Mouse (Mus musculus) small intestine, adult 2 months (tissue): ENCODE measurements around the gene Kcna7.

Experiments
- CTCF ChIP-seq: fragments of 200-500 bp; IDR thresholded peaks from 2 replicates; pipeline ENCODE4 v1.5.1; 2012; ENCODE audit warnings: low read depth, mild to moderate bottlenecking, control low read depth, inconsistent platforms, low read length, moderate library complexity, mixed read lengths; ENCODE audit not compliant: insufficient replicate concordance, insufficient read length; ENCODE audit errors: extremely low read depth
- POLR2A ChIP-seq: fragments of 200-500 bp; IDR thresholded peaks from 2 replicates; pipeline ENCODE4 v1.6.1; 2012; ENCODE audit warnings: low read depth, mild to moderate bottlenecking, control low read depth, inconsistent platforms, low read length, moderate library complexity

DNA sequence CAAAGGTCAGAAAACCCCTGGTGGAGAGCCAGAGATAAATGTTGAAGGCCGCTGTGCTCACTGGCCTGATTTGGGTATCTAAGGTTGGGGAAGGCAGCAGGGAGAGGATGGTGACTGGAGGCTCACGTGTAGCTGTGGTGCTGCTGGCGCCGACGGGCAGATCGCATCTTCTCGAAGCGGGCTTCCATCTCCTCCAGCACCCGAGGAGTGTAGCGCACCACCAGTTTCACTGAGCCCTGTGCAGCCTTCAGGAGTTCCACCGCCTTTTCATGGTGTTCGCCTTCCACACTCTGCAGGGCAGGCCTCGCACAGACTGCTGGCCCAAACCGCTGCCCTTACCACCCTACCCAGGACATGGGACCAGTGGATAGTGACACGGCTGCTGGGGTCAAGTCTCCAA, 37.3 kb upstream of the Kcna7 start:
- TF ChIP-seq CTCF (no peak), POLR2A (no peak)
